Mouse (Mus musculus): ENCODE measurements around the gene Notch2. TPM values are rescaled to one million over a fixed set of nuclear protein-coding genes. Genes with fewer than 3 reads are reported as not detected.

Notch2 gene
- total and polyA plus RNA-seq, 3 experiments: 10.0 to 18.1 (median 14.9) TPM

DNA sequence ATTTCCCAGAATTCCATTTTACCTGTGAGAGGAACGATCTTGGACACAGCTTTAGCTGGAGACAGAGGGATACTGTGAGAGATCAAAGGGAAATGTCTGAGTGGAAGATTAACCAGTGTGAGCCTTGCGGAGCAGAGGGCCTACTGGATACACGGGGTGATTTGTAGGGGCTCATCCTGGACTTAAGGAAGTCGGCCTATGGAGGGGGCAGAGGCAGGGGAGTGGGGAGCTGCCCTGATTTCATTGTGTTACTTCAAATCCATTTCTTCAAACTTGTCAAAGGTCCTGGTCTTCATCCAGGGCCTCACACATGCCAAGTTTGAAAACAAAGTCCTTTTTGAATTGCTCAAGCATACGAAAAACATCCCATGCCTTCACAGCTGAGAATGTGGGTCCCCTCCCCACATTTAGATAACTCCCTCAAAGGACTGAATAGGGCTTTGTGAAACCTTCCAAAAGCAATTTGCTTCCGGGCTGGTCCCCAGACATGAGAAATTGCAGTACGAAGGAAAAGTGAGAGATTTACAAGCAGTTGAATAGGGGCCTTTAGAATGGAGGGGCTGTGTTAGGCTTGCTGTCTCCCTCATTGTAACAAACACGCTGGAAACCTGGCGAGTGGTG, 91.6 kb downstream of the Notch2 start:
- Histone ChIP-seq H3K4me3 (no peak overlapping the region), H3K27ac (no peak overlapping the region), H3K4me1 (ENCODE audit: control insufficient read depth, insufficient read depth, low read length) (no peaks in the 10 kb centered on the region; the same call in 1 of the 2 replicates), H3K79me2 (replicated peaks; ENCODE audit: control insufficient read depth, insufficient read depth, low read length) (no peaks in the 10 kb centered on the region), H3K36me3 (ENCODE audit: control insufficient read depth, insufficient read depth, low read length) (no peaks in the 10 kb centered on the region), H3K9ac (ENCODE audit: low read depth, low read length) (no peak overlapping the region), H3K27me3 (ENCODE audit: control insufficient read depth, insufficient read depth, low read length) (no peaks in the 10 kb centered on the region)
- no peak for TF ChIP-seq POLR2A (IDR thresholded peaks at IDR 0.05; ENCODE audit: insufficient read depth, low read depth, low read length)
- no peak for TF ChIP-seq EP300 (IDR thresholded peaks at IDR 0.05; ENCODE audit: insufficient read depth, low read depth, low read length)
- no peak for TF ChIP-seq CTCF (IDR thresholded peaks at IDR 0.05)
- no peak for DNase-seq
- intact Hi-C loops (cut with DNase I): loop anchor here (5.0 kb wide), 1 partner anchor 48 kb away; no protein-coding TSS in a partner anchor
- 76% methylated on average over 9 of the region's 9 CpGs for WGBS

DNA sequence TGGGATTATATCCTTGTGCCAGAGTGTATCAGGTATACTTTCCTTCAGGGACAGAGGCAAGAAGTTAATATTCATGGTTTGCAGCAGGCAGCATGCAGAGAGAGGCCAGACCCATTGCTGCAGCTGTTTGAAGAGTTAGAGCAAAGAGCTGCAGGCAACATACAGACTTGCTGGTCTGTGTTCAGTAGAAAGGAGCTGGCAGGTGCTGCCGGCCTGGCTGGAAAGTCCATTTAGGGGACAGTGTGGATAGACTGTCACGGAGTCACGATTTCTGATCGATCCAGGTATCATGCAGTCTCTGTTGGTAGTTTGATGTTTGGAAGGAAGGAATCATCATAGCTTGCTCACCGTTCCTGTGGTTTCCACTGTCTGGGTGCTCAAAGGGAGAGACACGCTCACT, 92.2 kb downstream of the Notch2 start:
- Histone ChIP-seq H3K36me3 (ENCODE audit: control insufficient read depth, insufficient read depth, low read length) (no peaks in the 10 kb centered on the region), H3K79me2 (replicated peaks; ENCODE audit: control insufficient read depth, insufficient read depth, low read length) (no peaks in the 10 kb centered on the region), H3K9ac (ENCODE audit: low read depth, low read length) (no peak overlapping the region), H3K27ac (no peak overlapping the region), H3K27me3 (ENCODE audit: control insufficient read depth, insufficient read depth, low read length) (no peaks in the 10 kb centered on the region), H3K4me1 (ENCODE audit: control insufficient read depth, insufficient read depth, low read length) (no peaks in the 10 kb centered on the region; the same call in 1 of the 2 replicates), H3K4me3 (no peak overlapping the region)
- no peak for TF ChIP-seq CTCF (IDR thresholded peaks at IDR 0.05)
- no peak for TF ChIP-seq EP300 (IDR thresholded peaks at IDR 0.05; ENCODE audit: insufficient read depth, low read depth, low read length)
- no peak for TF ChIP-seq POLR2A (IDR thresholded peaks at IDR 0.05; ENCODE audit: insufficient read depth, low read depth, low read length)
- no peak for DNase-seq
- 90% methylated on average over 6 of the region's 6 CpGs for WGBS
- intact Hi-C loops (cut with DNase I): loop anchor here (5.0 kb wide), 1 partner anchor 48 kb away; no protein-coding TSS in a partner anchor

DNA sequence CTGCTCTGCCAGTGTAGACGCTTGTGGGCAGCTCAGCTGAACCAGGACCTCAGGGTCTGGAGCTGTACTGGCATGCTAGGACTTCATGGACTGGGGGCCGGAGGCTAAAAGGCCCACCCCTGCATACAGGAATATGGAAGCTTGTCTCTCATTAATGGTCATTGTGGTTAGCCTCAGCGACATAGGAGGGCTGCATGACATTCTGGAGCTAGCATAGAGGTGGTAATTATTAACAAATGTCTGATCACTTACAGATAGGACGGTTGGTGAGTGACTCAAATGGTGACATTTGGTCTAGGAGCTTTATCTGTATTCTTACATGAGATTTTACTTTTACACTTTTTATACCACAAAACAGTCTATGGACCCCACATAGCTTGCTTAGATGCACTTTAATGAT, 92.8 kb downstream of the Notch2 start:
- no peaks in the 10 kb centered on the region; the same call in 1 of the 2 replicates for H3K4me1 ChIP-seq (ENCODE audit: control insufficient read depth, insufficient read depth, low read length)
- H3K79me2 ChIP-seq (replicated peaks; ENCODE audit: control insufficient read depth, insufficient read depth, low read length): no peaks in the 10 kb centered on the region
- 93% methylated on average over 4 of the region's 4 CpGs for WGBS
- H3K9ac ChIP-seq (ENCODE audit: low read depth, low read length): no peak overlapping the region
- H3K4me3 ChIP-seq: no peak overlapping the region
- H3K27ac ChIP-seq: no peak overlapping the region
- H3K27me3 ChIP-seq (ENCODE audit: control insufficient read depth, insufficient read depth, low read length): no peaks in the 10 kb centered on the region
- intact Hi-C loops (cut with DNase I): loop anchor here (5.0 kb wide), 1 partner anchor 49 kb away; no protein-coding TSS in a partner anchor
- TF ChIP-seq CTCF (IDR thresholded peaks at IDR 0.05) (no peak), EP300 (IDR thresholded peaks at IDR 0.05; ENCODE audit: insufficient read depth, low read depth, low read length) (no peak), POLR2A (IDR thresholded peaks at IDR 0.05; ENCODE audit: insufficient read depth, low read depth, low read length) (no peak)
- H3K36me3 ChIP-seq (ENCODE audit: control insufficient read depth, insufficient read depth, low read length): no peaks in the 10 kb centered on the region
- DNase-seq: no peak

DNA sequence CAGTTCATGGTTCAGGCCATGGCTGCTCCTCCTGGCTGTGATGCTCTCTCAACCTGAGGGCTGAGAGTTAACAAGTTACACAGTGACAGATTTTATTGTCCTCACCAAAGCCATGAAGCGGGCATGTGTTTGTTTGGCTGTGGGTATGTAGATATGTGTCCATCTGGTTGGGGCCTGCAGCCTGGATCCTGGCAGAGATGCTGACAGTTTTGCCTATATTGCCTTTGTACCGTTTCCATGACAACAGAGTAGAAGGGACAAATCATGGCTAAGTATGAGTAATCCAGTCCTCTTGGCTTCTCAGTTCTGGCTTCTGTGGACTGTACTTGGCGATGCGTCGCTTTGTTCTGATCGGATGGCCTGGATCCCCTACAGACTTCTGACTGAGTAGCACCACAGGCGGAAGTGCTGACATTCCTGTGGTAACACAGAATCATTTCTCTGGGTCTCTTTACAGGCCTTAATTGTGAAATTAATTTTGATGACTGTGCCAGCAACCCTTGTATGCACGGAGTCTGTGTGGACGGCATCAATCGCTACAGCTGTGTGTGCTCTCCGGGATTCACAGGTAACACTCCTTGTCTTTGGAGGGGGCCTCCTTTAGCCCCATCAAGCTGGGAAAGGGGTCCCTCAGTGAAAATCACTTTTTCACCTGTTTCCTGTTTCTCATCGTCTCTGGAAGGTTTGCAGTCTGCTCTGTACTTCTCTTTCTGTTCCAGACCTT, 93.4 kb downstream of the Notch2 start:
- Histone ChIP-seq H3K27ac (no peak overlapping the region), H3K9ac (ENCODE audit: low read depth, low read length) (no peak overlapping the region), H3K4me1 (ENCODE audit: control insufficient read depth, insufficient read depth, low read length) (no peaks in the 10 kb centered on the region; the same call in 1 of the 2 replicates), H3K36me3 (ENCODE audit: control insufficient read depth, insufficient read depth, low read length) (no peaks in the 10 kb centered on the region), H3K27me3 (ENCODE audit: control insufficient read depth, insufficient read depth, low read length) (no peaks in the 10 kb centered on the region), H3K79me2 (replicated peaks; ENCODE audit: control insufficient read depth, insufficient read depth, low read length) (no peaks in the 10 kb centered on the region), H3K4me3 (no peak overlapping the region)
- 0 out of 2 replicates have a peak, but pooled peaks have one; percentile 4 for TF ChIP-seq EP300 (IDR thresholded peaks at IDR 0.05; ENCODE audit: insufficient read depth, low read depth, low read length)
- no peak for TF ChIP-seq POLR2A (IDR thresholded peaks at IDR 0.05; ENCODE audit: insufficient read depth, low read depth, low read length)
- no peak for TF ChIP-seq CTCF (IDR thresholded peaks at IDR 0.05)
- WGBS: 77% methylated on average over 12 of the region's 12 CpGs
- intact Hi-C loops (cut with DNase I): loop anchor here (5.0 kb wide), 1 partner anchor 49 kb away; no protein-coding TSS in a partner anchor
- DNase-seq: peak in 1 of 2 experiments; percentile 57

DNA sequence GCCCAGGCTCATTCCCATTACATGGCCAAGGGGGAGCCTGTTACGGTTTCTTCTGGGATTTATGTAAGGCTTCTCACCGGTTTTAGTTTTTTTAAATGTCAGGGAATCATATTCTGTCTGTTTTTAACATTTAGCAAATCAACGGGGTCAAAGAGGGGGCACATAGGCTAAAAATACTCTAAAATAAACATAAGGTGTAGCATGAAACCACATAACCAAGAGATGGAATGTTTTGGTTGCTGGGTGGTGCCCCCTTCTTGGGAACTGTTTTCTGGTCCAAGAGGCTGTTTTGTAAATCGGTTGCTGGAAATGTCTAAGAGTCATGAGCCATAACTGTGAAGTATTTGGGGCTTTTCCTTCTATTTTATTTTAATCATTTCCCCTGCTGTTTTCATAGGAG, 95.1 kb downstream of the Notch2 start:
- DNase-seq: no peak
- intact Hi-C loops (cut with DNase I): loop anchor here (5.0 kb wide), 1 partner anchor 51 kb away; no protein-coding TSS in a partner anchor
- H3K9ac ChIP-seq (ENCODE audit: low read depth, low read length): no peak overlapping the region
- no peaks in the 10 kb centered on the region for H3K79me2 ChIP-seq (replicated peaks; ENCODE audit: control insufficient read depth, insufficient read depth, low read length)
- 71% methylated on average over 4 of the region's 4 CpGs for WGBS
- H3K36me3 ChIP-seq (ENCODE audit: control insufficient read depth, insufficient read depth, low read length): no peaks in the 10 kb centered on the region
- TF ChIP-seq POLR2A (IDR thresholded peaks at IDR 0.05; ENCODE audit: insufficient read depth, low read depth, low read length): no peak
- no peak for TF ChIP-seq CTCF (IDR thresholded peaks at IDR 0.05)
- no peak for TF ChIP-seq EP300 (IDR thresholded peaks at IDR 0.05; ENCODE audit: insufficient read depth, low read depth, low read length)
- no peaks in the 10 kb centered on the region; the same call in 1 of the 2 replicates for H3K4me1 ChIP-seq (ENCODE audit: control insufficient read depth, insufficient read depth, low read length)
- no peaks in the 10 kb centered on the region for H3K27me3 ChIP-seq (ENCODE audit: control insufficient read depth, insufficient read depth, low read length)
- H3K4me3 ChIP-seq: no peak overlapping the region
- H3K27ac ChIP-seq: no peak overlapping the region

All from heart, adult 2 months (tissue).